Mouse (Mus musculus) E14TG2a.4 (cell line): Measurements from ENCODE around the gene Zfhx3.

Experiments used
- H3K27me3 ChIP-seq: 2 replicates; pipeline ENCODE4 v1.6.1; 2014; ENCODE audit warnings: low read length, control low read depth; ENCODE audit not compliant: insufficient read depth
- H3K36me3 ChIP-seq: 2 replicates; pipeline ENCODE4 v1.6.1; 2014; ENCODE audit warnings: low read length, control low read depth; ENCODE audit not compliant: insufficient read depth
- H3K4me1 ChIP-seq: replicated peaks from 2 replicates; pipeline ENCODE4 v1.6.1; 2014; ENCODE audit warnings: low read depth, low read length, control low read depth
- H3K4me3 ChIP-seq: replicated peaks from 2 replicates; pipeline ENCODE4 v1.5.1; 2014; ENCODE audit warnings: mild to moderate bottlenecking, low read length
- H3K9me3 ChIP-seq: 2 replicates; pipeline ENCODE4 v1.6.1; 2014; ENCODE audit warnings: low read length, control low read depth
- CTCF ChIP-seq: conservative IDR thresholded peaks from 2 replicates; pipeline ENCODE4 v1.5.1; 2014; ENCODE audit warnings: low read length
- NANOG ChIP-seq: IDR thresholded peaks from 2 replicates; pipeline ENCODE4 v1.6.1; 2014; ENCODE audit warnings: borderline replicate concordance, low read length, mixed read lengths
- POU5F1 ChIP-seq: IDR thresholded peaks from 2 replicates; pipeline ENCODE4 v1.6.1; 2014; ENCODE audit warnings: low read length, borderline replicate concordance

Gene Zfhx3

GRCm38 (mm10) chr8:108867482-108868258 lies 925.2 kb downstream of the Zfhx3 start:
- H3K27me3 ChIP-seq: no peaks in the 10 kb centered on the region
- TF ChIP-seq CTCF (no peak), POU5F1 (no peak), NANOG (no peak)
- H3K4me3 ChIP-seq: no peak overlapping the region
- peaks cover 11% of the 10 kb centered on the region for H3K4me1 ChIP-seq
- H3K9me3 ChIP-seq: no peaks in the 10 kb centered on the region
- H3K36me3 ChIP-seq: no peaks in the 10 kb centered on the region

- TF ChIP-seq NANOG (no peak), POU5F1 (no peak), CTCF (no peak)
- Histone ChIP-seq H3K27me3 (no peaks in the 10 kb centered on the region), H3K36me3 (no peaks in the 10 kb centered on the region), H3K4me3 (no peak overlapping the region), H3K9me3 (no peaks in the 10 kb centered on the region), H3K4me1 (peaks cover 7% of the 10 kb centered on the region)
These were observed 926.0 kb downstream of the Zfhx3 start for GRCm38 (mm10) chr8:108868259-108869090.

GRCm38 (mm10) chr8:108869420-108869819 lies 927.0 kb downstream of the Zfhx3 start:
- peaks cover 7% of the 10 kb centered on the region for H3K4me1 ChIP-seq
- H3K9me3 ChIP-seq: no peaks in the 10 kb centered on the region
- TF ChIP-seq CTCF (no peak), NANOG (no peak), POU5F1 (no peak)

GRCm38 (mm10) chr8:108869935-108870334 lies 927.5 kb downstream of the Zfhx3 start:
- no peak overlapping the region for H3K4me3 ChIP-seq

More at GRCm38 (mm10) chr8:108869420-108869819, 927.0 kb downstream of the Zfhx3 start:
- H3K27me3 ChIP-seq: no peaks in the 10 kb centered on the region
- H3K36me3 ChIP-seq: no peaks in the 10 kb centered on the region
- no peak overlapping the region for H3K4me3 ChIP-seq

GRCm38 (mm10) chr8:108870371-108870770 lies 927.9 kb downstream of the Zfhx3 start:
- Histone ChIP-seq H3K4me3 (no peak overlapping the region), H3K4me1 (peaks cover 7% of the 10 kb centered on the region), H3K9me3 (no peaks in the 10 kb centered on the region), H3K36me3 (no peaks in the 10 kb centered on the region), H3K27me3 (no peaks in the 10 kb centered on the region)
- TF ChIP-seq CTCF: no peak

More at GRCm38 (mm10) chr8:108869935-108870334, 927.5 kb downstream of the Zfhx3 start:
- H3K36me3 ChIP-seq: no peaks in the 10 kb centered on the region
- no peak for TF ChIP-seq POU5F1
- TF ChIP-seq CTCF: no peak
- no peak for TF ChIP-seq NANOG
- no peaks in the 10 kb centered on the region for H3K9me3 ChIP-seq
- no peaks in the 10 kb centered on the region for H3K27me3 ChIP-seq
- H3K4me1 ChIP-seq: peaks cover 7% of the 10 kb centered on the region

- H3K4me1 ChIP-seq: peaks cover 4% of the 10 kb centered on the region
- H3K9me3 ChIP-seq: no peaks in the 10 kb centered on the region
- no peaks in the 10 kb centered on the region for H3K36me3 ChIP-seq
- TF ChIP-seq CTCF (no peak), NANOG (no peak), POU5F1 (no peak)
- no peaks in the 10 kb centered on the region; the same call in 1 of the 2 replicates for H3K27me3 ChIP-seq
- H3K4me3 ChIP-seq: no peak overlapping the region
These were observed 933.3 kb downstream of the Zfhx3 start for GRCm38 (mm10) chr8:108875722-108876121.

GRCm38 (mm10) chr8:108880101-108880500 lies 937.7 kb downstream of the Zfhx3 start:
- Histone ChIP-seq H3K36me3 (no peaks in the 10 kb centered on the region), H3K9me3 (peaks cover 4% of the 10 kb centered on the region; the same call in 1 of the 2 replicates), H3K4me3 (no peak overlapping the region), H3K27me3 (no peaks in the 10 kb centered on the region; the same call in 1 of the 2 replicates), H3K4me1 (peaks cover 12% of the 10 kb centered on the region)
- TF ChIP-seq POU5F1 (no peak), CTCF (no peak), NANOG (no peak)

GRCm38 (mm10) chr8:108881336-108881735 lies 938.9 kb downstream of the Zfhx3 start:
- no peak for TF ChIP-seq NANOG
- no peak for TF ChIP-seq POU5F1
- no peak for TF ChIP-seq CTCF

GRCm38 (mm10) chr8:108882073-108882472 lies 939.6 kb downstream of the Zfhx3 start:
- H3K9me3 ChIP-seq: peaks cover 4% of the 10 kb centered on the region; the same call in 1 of the 2 replicates
- H3K4me1 ChIP-seq: peaks cover 18% of the 10 kb centered on the region
- H3K4me3 ChIP-seq: no peak overlapping the region
- H3K36me3 ChIP-seq: no peaks in the 10 kb centered on the region
- TF ChIP-seq POU5F1: no peak
- TF ChIP-seq CTCF: no peak
- H3K27me3 ChIP-seq: no peaks in the 10 kb centered on the region; the same call in 1 of the 2 replicates

More at GRCm38 (mm10) chr8:108881336-108881735, 938.9 kb downstream of the Zfhx3 start:
- Histone ChIP-seq H3K4me1 (peaks cover 12% of the 10 kb centered on the region), H3K36me3 (no peaks in the 10 kb centered on the region), H3K4me3 (no peak overlapping the region), H3K27me3 (no peaks in the 10 kb centered on the region; the same call in 1 of the 2 replicates), H3K9me3 (peaks cover 4% of the 10 kb centered on the region; the same call in 1 of the 2 replicates)
